Mouse (Mus musculus): ENCODE measurements at regions not wholly inside any gene's neighbourhood (a gene's known extent, or its start where the extent isn't known, plus 50 kb on each side); places are given as distances from the start of the nearest gene placed in this dataset.

DNA sequence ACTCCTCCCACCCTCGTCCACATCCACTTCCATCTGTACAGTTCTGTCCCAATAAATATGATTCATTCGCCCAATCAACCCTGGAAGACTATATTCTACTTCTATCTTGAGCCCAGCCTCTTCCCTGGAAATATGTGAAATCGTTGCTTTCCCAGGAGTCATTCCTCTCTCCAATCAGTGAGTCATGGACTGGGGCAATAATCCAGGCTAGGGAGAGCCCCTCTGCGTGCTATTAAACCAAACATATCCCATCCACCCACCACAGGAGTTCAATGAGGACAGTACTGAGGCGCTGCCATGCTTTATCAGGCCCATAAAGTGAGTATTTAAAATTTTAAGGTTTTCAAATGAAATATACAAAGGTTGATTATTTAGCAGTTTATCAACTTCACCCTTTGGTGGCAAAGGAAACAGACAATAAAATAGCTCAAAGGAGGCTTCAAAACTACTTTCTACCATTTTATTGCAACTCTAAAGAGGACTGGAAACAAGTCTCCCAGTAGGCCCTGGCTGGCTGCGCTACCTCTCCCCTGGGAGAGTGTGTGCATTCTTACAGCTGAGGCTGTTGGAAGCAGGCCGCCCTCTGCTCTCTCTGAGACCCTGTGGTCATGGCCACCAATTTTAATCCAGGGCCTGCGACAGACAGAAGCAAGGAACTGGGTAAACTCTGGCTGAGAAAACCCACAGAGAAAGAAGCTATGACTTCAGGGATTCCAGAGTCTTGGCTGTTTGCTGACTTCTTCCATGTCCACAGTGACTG is 471.9 kb downstream of the Lmo4 start:
- TF ChIP-seq CTCF (IDR thresholded peaks at IDR 0.05; ENCODE audit: low read depth): no peak
- no peak for TF ChIP-seq EP300 (IDR thresholded peaks at IDR 0.05; ENCODE audit: low read depth)
